Mouse (Mus musculus) bone marrow macrophage, adult 2 months (primary cell): ENCODE data around the gene Ldhal6b. TPM values are rescaled to one million over a fixed set of nuclear protein-coding genes. Genes with fewer than 3 reads are reported as not detected.

ENCODE experiments used
- H3K27ac ChIP-seq: 2 replicates; pipeline ENCODE4 v1.5.1; 2012; ENCODE audit warnings: low read depth, low read length; ENCODE audit not compliant: insufficient read depth
- H3K4me1 ChIP-seq: 2 replicates; pipeline ENCODE4 v1.6.1; 2012; ENCODE audit warnings: low read length; ENCODE audit not compliant: control insufficient read depth, insufficient read depth
- H3K4me3 ChIP-seq: 2 replicates; pipeline ENCODE4 v1.5.1; 2012; ENCODE audit warnings: mild to moderate bottlenecking, low read length, moderate library complexity; ENCODE audit not compliant: insufficient read depth
- CTCF ChIP-seq: IDR thresholded peaks from 2 replicates; pipeline ENCODE4 v1.5.1; 2012; ENCODE audit warnings: low read depth, mild to moderate bottlenecking, low read length, moderate library complexity
- POLR2A ChIP-seq: IDR thresholded peaks from 2 replicates; pipeline ENCODE4 v1.6.1; 2012; ENCODE audit warnings: mild to moderate bottlenecking, low read depth, low read length, borderline replicate concordance
- polyA plus RNA-seq: library from polyadenylated mRNA; stranded (reverse); fragments of >200 nt; gene quantifications from 2 replicates; pipeline ENCODE4 v1.2.4, GENCODE M21; 2012; ENCODE audit not compliant: missing spikeins, insufficient read depth, insufficient read length

The Ldhal6b gene
- polyA plus RNA-seq, 1 experiment, result 1.4 TPM

GRCm38 (mm10) chr17:5400435-5401090 is 18.0 kb downstream of the Ldhal6b start:
- peaks cover 10% of the 10 kb centered on the region for H3K4me1 ChIP-seq
- TF ChIP-seq POLR2A, result no peak
- no peak overlapping the region for H3K4me3 ChIP-seq
- H3K27ac ChIP-seq, result no peak overlapping the region

DNA sequence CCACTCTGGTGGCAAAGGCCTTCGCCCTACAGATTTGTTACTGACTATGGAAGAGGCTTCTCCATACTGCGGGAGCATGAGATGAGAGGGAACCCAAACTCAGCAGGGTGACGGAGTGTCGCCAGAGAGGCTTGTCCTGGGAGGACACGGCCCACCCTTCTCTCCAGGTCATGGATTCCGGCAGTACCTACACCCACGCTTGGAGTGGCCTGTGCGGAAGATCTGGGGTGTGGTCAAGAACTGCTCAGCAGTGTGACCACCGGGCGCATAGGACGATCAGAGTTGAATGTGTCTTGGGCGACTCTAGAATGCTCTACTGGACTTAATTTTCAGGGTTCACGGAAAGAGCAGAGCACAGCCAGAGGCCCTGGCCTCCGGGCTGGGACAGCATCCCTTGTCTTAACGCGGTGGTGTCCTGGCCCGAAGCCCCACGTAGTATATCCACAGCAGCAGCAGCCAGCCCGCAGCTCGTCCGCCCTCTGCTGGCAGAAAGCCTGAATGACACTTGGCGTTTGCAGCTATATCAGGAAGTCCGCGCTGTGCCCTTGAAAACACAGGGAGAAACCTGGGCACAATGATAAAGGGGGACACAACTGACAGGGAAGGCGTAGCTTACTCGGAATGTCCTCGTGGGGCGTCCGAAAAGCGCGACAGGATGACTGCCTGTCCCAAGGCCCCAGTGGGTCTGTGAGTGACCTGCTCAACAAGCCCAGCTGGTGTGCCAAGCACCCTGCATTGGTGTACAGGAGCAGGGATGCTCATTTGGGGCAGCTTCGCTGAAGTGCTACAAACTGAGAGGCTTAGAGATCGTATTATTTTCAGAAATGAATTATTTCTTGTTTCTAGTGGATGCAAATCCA is 21.2 kb downstream of the Ldhal6b start:
- TF ChIP-seq CTCF (peak; percentile 91), POLR2A (no peak)
- Histone ChIP-seq H3K27ac (no peak overlapping the region), H3K4me3 (no peak overlapping the region), H3K4me1 (peaks cover 4% of the 10 kb centered on the region; the same call in 1 of the 2 replicates)

GRCm38 (mm10) chr17:5396213-5396612 is 22.4 kb downstream of the Ldhal6b start:
- H3K4me3 ChIP-seq, result no peak overlapping the region
- 0 out of 2 replicates have a peak, but pooled peaks cover 2% of the 10 kb centered on the region for H3K4me1 ChIP-seq
- TF ChIP-seq CTCF (no peak), POLR2A (no peak)
- no peak overlapping the region for H3K27ac ChIP-seq

GRCm38 (mm10) chr17:5395454-5396205 is 22.9 kb downstream of the Ldhal6b start:
- Histone ChIP-seq H3K4me1 (0 out of 2 replicates have a peak, but pooled peaks cover 2% of the 10 kb centered on the region), H3K27ac (no peak overlapping the region), H3K4me3 (no peak overlapping the region)
- TF ChIP-seq POLR2A, result no peak
- TF ChIP-seq CTCF, result no peak

GRCm38 (mm10) chr17:5390682-5391081 is 27.9 kb downstream of the Ldhal6b start:
- no peaks in the 10 kb centered on the region for H3K4me1 ChIP-seq
- TF ChIP-seq CTCF, result no peak
- TF ChIP-seq POLR2A, result no peak
- no peak overlapping the region for H3K27ac ChIP-seq
- H3K4me3 ChIP-seq, result no peak overlapping the region

GRCm38 (mm10) chr17:5388351-5388750 is 30.2 kb downstream of the Ldhal6b start:
- no peaks in the 10 kb centered on the region for H3K4me1 ChIP-seq
- TF ChIP-seq POLR2A, result no peak
- no peak overlapping the region for H3K4me3 ChIP-seq
- no peak overlapping the region for H3K27ac ChIP-seq

GRCm38 (mm10) chr17:5386885-5387545 is 31.6 kb downstream of the Ldhal6b start:
- Histone ChIP-seq H3K4me3 (no peak overlapping the region), H3K27ac (no peak overlapping the region), H3K4me1 (no peaks in the 10 kb centered on the region)
- no peak for TF ChIP-seq POLR2A
- TF ChIP-seq CTCF, result no peak

DNA sequence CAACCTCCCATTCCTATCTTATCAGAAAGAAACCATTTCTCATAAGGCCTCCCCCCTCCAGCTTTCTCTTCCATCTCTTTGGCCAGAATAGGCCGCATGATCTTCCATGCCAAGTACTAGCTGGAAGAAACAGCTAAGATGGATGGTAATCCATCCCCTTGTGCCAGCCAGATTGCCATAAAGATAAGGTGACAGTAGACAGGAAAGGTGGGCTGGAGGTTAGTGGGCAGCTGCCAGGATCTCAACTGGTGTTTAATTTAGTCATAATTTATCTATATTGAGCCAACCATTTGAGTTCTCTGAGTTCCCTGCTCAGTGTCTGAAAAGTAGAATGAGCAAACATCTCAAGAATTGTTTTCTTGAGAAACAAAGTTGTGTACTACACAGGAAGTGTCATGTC is 32.9 kb downstream of the Ldhal6b start:
- TF ChIP-seq CTCF, result no peak
- TF ChIP-seq POLR2A, result no peak
- no peak overlapping the region for H3K4me3 ChIP-seq
- no peak overlapping the region for H3K27ac ChIP-seq
- no peaks in the 10 kb centered on the region for H3K4me1 ChIP-seq

DNA sequence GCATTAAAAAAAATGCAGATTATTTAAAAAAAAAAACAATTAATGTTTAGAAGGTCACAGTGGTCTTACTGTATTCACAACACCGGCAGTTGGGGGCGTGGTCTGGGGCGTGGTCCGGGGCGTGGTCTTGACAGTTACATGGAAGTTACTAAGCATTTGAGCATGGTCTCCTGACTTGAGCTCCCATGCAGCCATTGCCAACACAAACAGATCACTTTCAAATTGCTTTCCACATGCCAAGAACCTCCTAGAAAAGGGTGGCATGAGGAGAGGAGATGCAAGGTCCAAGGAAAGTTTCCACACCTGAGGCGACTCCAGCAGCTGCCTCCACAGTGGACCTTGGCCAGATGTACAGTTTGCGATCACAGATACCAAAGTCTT is 40.6 kb downstream of the Ldhal6b start:
- no peak overlapping the region for H3K4me3 ChIP-seq
- H3K27ac ChIP-seq, result no peak overlapping the region
- no peaks in the 10 kb centered on the region for H3K4me1 ChIP-seq
- TF ChIP-seq CTCF (no peak), POLR2A (no peak)
